Mouse (Mus musculus) layer of hippocampus, postnatal 25 days (tissue): ENCODE measurements around the gene Ppp1r12a. TPM values are rescaled to one million over a fixed set of nuclear protein-coding genes. Genes with fewer than 3 reads are reported as not detected.

Experiments used
- DNase-seq, 2 experiments: peaks; one replicate each; pipeline ENCODE4 v3.0.0; 2022; ENCODE audit warnings: mixed read lengths in 2 of 2, low spot score in 1 of 2; ENCODE audit errors: extremely low spot score in 1 of 2
- total RNA-seq, 2 experiments: library from RNA; stranded (reverse); gene quantifications; 2 replicates each; pipeline ENCODE4 v1.2.3; 2021

Ppp1r12a gene
- total RNA-seq, 2 experiments from 2014 or later = 115 to 136 TPM

DNA sequence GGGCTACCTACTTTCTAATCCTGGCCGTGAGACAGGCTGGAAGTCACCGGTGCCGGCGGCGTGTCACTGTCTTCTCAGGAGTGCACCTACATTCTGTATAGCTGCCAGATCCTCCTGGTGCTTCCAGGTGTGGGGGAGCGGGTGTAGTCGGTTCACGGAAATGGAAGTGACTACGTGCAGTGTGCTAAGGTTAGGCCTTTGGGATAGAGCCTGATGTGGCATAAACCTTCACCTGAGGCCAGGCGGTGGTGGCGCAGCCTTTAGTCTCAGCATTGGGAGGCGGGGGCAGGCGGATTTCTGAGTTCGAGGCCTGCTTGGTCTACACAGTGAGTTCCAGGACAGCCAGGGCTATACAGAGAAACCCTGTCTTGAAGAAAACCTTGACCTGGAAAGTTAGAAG is 3.0 kb upstream of the Ppp1r12a start:
- no peak for DNase-seq

DNA sequence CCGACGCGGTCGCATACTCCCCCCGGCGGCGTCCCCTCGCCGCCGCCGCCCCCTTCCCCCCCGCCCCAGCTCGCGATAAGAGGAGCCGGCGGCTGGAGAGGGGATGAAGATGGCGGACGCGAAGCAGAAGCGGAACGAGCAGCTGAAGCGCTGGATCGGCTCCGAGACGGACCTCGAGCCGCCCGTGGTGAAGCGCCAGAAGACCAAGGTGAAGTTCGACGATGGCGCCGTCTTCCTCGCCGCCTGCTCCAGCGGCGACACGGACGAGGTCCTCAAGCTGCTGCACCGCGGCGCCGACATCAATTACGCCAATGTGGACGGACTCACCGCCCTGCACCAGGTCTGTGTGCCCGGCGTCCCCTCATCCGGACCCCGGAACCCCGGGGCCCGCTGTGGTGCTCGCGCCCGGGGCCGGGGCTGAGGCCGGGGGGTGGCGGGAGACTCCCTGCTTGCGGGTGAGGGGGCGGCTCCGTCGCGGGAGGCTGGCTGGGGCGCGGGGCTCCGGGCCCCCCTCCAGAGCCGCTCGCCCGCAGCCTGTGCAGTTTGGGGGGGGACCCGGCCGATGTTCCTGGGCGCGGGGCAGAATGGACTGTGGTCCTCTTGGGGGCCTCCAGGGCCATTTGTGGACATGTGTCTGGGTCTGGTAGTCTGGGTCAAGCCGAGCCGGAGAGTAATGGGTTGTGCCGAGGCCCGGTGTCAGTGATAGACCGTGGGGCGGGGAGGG is 466 bp downstream of the Ppp1r12a start:
- DNase-seq = peak in 1 of 2 experiments; percentile 65

DNA sequence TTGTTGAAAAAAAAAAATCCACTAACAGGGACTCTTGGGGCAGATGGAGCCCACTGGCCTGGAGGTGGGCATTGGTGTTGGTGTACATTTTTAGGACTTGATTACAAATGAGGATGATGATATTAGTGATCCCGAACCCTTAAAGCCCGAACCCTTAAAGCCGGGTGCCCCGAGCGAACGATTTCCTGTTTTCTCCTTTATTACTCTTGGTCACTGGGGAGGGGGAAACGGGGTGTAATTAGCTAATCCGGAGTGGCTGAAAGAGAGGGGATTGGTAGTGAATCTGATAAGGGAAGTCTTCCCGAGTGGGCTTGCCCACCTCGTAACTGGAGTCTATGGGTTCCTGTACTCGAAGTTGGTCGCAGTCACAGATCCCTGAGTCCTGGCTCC is 1.0 kb downstream of the Ppp1r12a start:
- no peak for DNase-seq

DNA sequence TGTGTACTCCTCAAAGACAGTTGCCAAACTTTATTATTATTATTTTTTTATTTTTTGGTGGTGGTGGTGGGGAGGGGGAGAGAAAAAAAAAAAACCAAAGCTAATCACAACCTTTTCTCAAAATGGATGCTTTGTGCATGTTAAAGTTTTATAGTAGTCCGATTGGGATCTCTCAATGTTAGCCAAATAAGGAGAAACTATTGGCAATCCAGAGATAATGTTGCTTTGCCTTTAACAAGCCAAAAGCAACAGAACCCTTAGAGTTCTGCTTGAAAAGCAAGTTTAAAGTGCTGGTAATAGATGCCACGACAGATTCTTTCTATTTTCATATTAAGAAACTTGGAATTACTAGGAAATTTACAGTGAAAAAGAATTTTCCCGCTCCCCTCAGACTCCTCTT is 1.5 kb downstream of the Ppp1r12a start:
- no peak for DNase-seq

DNA sequence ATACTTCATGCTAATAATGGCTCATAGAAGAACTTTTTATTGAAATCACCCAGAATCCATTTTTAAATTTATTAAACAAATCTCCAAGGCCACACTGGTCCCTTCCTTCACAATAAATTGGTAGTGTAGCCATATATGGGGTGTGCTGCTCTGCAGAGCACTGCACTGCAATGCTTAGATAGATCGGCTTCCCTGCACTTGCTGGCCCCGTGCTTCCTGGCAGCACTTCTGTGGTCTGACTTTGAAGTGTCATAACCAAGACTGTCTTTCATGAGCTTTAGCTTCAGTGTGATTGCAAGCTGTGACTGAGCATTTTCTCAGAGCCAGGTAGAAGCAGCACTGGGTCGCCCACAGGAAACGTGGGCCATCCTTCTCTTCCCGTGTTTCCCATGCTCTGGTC is 5.8 kb downstream of the Ppp1r12a start:
- DNase-seq = no peak

DNA sequence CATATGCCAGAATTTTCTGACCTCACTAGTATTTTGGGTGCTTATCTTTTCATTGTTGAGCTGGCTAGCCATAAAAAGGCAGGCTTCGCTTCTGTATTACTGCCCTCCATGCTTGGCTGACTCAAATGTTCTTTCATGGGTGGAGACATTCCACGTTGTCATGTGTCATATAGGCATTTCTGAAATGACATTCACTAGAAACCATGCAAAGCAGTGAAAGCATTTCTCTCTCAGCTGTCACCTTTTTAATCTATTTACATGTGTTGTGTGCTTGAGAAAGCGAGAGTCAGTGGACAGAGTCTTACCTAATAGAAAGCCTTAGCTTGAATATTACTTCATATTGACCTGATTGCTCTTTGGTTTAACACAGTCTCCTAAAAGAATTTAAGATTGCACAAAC is 8.8 kb downstream of the Ppp1r12a start:
- DNase-seq = no peak

DNA sequence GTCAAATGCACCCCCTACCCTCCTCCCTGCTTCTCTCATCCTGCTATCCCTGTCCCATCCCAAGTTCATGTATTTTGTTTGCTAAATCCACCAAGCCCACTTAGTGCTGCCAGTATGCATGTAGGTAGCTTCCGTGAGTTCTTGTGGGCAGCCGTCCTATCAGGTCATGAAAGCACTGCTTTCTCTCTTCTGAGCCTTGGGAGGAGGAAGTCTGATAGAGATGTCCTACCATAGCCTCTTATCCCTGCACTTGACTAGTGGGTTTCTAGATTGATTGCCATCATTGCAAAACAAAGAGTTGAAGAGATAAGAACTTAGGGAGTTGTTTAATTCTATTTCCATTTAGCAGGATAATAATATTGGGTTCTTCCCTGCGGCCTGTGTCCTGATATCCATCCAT is 9.6 kb downstream of the Ppp1r12a start:
- no peak for DNase-seq

DNA sequence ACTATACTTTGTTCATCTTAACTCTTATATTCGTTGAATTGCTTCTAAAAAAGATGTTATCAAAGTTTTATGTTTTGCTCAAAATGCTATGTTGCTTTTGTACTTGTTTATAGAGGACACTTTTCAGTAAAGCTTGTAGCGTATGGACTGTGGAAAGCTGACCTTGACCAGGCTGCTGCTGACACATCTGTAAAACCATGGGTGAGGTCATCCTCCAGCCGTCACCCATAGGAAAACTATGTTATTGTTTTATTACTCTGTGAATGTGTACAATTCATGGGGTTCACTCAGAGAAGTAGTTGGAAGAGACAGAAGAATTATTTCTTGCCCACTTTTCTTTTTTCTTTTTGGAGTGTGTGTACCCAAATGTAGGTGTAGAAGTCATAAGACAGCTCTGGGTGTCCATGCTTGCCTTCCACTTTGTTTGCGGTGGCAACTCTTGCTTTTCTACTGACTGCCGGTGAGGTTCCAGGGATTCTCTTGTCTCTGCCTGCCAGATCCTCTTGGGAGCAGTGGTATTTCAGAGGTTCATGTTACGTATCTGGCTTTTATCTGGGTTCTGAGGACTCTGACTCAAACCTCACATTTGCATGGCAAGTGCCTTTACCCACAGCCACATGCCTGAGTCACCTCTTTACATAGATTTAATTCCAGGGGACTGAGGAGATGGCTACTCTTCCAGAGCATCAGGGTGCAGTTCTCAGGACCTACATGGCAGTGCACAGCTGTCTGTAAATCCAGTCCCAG is 11.0 kb downstream of the Ppp1r12a start:
- no peak for DNase-seq

DNA sequence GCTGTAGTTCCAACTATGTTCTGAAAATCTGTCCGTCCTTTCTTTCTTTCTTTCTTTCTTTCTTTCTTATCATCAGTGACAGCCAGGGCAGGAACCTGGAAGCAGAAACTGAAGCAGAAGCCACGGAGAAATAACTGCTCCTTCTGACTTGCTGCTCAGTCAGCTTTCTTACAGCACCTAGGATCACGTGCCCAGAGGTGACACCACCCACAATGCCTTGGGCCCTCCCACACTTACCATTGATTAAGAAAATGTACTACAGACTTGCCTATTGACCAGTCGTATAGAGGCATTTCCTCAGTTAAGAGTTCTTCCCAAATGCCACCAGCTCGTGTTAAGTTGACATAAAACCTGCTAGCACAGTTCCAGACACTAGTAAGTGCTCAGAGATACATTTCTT is 12.1 kb downstream of the Ppp1r12a start:
- no peak for DNase-seq

DNA sequence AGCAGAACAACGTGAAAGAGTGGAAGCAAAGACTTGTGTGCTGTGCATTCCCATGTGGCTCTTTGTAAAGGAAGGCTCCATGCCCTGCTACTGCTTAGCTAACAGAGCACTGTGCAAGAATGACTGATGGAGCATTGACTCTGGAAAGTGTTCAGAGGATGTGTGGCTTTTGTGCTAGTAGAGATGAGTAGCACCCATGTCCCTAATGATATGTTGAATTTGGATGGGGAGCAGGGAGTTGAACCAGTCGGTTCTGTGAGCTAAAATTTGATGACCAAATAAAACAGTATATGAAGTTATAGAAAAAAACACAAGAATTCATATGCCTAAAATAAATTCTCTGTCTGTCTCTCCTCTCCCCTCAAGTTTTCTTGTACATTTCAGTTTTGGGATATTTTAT is 13.9 kb downstream of the Ppp1r12a start:
- no peak for DNase-seq

DNA sequence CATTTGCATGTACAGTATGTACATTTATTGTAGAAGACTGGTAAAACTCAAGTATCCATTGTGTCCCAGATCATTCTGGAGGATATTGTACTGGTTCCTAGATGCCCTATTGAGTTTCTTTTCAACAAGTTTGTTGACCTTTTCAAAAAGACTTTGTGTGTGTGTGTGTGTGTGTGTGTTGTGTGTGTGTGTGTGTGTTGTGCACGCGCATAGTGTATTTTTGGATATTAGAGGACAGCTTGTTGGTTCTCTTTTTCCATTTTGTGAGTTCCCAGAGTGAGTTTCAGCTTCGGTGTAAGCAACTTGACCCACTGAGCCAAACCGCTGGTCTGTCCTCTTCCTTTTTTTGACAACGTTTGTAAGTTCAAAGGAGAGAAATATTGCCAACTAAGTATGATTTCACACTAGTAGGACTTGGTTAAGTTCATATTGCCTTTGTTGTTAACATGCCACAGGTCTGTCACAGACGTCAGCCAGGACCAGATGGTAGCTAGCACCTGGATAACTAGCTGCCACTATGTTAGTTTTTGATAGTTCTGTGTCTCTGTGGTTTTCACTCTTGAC is 16.4 kb downstream of the Ppp1r12a start:
- DNase-seq = no peak

DNA sequence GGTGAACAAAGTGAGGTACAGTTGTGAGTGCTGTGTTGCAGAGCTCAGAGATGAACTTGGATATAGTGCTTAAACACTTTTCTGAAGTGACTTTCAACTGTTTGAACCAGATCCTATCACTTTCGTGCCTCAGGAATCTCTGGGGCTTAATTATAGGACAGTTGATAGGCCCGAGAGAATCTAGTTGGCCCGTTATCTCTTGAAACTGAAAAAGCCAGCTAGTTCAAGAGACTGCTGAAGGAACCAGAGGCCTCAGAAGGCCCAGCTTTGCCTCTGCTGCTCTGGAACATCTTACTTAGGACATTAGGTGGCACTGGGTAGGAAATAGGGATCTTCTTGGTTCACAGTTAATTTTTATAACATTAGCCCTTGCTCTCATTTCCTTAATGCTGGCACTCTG is 17.4 kb downstream of the Ppp1r12a start:
- no peak for DNase-seq

DNA sequence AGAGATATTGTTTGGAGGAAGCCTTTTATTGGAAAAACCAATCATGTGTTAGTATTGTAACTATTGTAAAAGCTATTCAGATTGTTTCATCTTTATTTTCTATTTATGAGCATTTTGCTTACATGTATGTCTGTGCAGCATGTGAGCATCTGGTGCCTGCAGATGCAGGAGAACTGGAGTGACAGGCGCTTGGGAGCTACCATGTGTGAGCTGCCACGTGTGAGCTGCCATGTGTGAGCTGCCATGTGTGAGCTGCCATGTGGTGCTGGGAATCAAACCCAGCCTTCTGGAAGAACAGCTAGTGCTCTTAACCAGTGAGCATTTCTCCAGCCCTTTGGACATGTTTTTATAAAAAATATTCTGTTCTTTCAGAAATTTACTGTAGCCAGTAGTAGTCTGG is 18.3 kb downstream of the Ppp1r12a start:
- DNase-seq = no peak

DNA sequence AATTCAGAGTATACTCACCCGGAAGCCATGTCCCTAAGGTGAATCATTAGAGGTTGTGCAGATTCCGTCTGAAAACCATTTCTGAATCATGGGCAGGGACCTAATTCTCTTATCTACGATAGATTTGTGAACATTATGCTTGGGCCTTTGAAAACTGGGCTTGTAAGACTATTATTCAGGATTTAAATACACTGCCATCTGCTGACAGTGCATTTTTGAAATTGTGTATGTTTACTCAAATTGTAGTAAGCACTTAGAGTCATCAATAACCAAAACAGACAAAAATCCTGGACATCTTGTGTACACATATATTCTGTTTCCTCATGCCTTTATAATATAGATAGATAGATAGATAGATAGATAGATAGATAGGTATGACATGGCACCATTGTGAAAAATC is 19.9 kb downstream of the Ppp1r12a start:
- no peak for DNase-seq

DNA sequence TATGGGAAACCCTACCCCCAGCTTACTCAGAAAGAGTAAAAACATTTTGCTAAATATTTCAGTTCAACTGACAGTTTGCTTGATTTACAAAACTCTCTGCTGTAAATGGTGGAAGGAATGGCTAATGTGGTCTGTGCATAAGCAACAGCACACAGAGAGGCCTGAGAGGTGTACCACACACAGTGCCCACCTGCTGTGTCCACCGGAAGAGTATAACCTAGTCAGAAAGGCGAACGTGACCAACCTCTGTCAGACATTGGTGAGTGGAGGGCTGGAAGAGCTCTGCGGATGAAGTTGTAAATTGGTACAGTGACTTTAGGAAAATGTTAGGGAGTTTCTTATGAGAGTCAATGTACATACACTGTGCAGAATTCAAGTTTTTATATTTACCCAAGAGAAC is 20.4 kb downstream of the Ppp1r12a start:
- DNase-seq = no peak

DNA sequence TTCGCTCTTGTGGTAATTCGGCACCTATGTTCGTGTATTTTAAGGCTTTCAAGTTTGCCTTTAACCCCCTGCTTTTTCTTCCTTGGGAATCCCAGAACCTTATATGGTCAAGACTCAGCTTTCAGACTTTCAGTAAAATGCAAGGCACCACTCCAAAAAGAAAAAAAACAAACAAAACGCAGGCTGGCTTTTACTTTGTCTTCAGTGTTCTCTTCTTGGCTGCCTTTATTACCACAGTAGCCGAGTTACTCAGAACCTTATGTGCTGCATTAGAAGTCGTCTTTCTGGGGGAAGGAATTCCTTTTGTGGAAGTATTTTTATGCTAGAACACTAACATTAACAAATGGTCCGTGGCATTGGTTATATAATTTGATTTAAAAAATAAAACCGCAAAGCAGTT is 22.8 kb downstream of the Ppp1r12a start:
- DNase-seq = no peak

DNA sequence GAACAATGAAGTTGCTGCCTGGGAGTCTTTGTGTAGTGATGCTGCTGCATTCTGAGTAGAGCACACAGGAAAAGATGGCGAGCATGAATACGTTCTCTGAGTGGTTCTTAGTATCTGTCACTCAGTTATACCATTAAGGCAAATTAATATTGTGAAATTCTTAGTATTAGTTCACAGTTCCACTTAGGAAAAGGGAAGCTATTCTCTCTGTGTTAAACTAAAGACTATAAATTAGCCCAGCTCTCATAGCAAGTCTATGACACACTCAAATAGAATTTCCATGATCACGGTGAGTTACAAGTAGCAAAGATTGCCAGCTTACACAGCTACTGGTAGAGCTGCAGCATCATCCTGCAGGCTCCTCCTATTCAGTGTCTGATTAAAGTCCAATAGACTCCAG is 23.3 kb downstream of the Ppp1r12a start:
- no peak for DNase-seq

DNA sequence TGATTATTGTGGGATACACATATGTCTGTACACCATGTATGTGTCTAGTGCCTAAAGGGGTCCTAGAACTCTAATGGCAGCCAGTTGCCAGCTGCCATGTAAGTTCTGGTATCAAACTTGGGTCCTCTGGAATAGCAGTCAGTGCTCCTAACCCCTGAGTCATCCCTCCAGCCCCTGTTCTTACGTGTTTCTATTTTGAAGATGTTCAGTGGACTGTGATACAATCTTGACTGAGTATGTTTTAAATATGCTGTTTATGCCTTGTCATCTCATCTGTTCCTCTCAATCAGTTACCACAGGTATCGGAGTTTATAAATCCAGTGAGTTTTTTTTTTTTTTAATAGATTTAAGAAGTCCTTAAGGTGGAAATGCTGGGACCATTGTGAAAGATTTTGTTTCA is 27.3 kb downstream of the Ppp1r12a start:
- DNase-seq = no peak

DNA sequence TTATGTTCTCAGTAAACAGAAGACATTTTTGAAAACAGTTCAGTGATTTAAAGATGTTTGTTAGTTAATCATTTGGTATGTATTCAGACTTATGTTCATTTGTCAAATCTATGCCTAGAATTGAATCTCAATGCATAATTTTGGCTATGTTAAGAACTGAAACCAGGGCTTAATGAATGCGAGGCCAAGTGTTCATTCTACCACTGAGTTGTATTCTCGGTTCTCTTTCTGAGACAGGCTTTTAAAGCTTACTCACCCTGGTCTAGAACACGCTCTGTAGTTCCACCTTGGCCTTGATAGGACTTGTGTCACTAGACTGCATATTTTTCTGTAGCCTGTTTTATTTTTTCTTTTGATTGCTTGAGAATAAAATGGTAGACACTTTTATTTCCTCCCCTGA is 28.0 kb downstream of the Ppp1r12a start:
- no peak for DNase-seq

DNA sequence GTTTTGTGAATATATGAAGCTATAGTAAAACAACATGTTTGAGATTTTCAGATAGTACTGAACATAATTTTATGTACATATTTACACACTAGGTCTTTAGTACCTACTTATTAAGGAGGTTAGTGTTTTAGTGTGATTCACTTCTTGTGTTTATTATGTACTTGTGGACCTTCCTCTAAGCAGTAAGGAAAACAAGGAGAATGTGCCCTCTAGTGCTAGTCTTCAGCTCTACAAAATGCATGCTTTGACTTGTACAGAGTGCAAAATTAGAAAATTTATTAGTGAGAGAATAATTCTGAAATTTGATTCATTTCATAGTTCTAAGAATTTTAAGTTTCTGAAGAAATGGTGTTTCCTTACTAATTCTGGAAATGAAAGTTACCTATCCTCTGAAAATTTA is 28.6 kb downstream of the Ppp1r12a start:
- DNase-seq = no peak

DNA sequence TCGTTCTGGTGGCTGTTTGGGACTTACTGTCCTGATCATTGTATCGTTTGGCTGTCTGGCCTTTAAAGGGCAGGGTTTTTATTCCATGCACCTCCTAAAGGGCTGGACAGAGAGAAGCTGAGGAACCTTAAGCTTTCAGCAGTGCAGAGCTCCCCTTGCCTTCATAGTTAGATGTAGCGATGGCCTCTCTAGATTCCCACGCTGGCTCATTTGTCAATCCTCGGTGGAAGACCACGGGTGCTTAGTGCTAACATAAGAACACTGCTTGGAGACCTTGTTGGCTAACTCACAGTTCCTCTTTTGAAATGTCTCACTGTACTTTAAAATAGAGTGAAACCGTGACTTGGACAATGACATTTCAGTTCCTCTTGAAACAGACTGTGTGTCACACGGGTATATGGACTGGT is 29.4 kb downstream of the Ppp1r12a start:
- DNase-seq = no peak

DNA sequence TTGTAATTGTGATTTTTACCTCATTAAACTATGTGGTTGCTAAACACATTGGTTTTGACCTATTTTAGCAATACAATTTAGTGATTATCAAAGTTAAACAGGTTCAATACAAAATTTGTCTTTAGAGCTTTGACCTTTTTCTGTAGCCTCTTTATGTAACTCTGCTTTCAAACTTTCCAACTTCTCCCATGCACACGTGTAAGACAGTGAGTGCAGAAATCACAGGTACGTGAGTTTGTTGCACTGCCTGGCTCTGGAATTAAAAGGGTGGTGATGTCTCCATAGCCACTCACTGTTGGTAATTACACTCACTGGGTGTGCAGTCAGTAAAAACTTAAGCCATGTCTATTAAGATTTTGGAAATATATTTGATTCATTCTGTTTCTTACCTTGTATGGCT is 30.3 kb downstream of the Ppp1r12a start:
- no peak for DNase-seq
